Mouse (Mus musculus) brain, adult 10 weeks (tissue): ENCODE measurements around the gene Serpina3m. TPM values are rescaled to one million over a fixed set of nuclear protein-coding genes. Genes with fewer than 3 reads are reported as not detected.

ENCODE experiments used
- polyA plus RNA-seq: library from polyadenylated mRNA; stranded (reverse); fragments of 350-450 nt; fragmentation: Illumina TruSeq; extraction: RNeasy Lipid Tissue Mini Kit (QIAGEN cat#74804); gene quantifications from one replicate; pipeline ENCODE4 v1.2.3, GENCODE M21; 2015; ENCODE audit warnings: low read depth, low replicate concordance

The Serpina3m gene
- polyA plus RNA-seq, result not detected

GRCm38 (mm10) chr12:104338226-104338625 lies at the start of gene Serpina3m, which contains the start of gene Serpina3k:
Serpina3m (plus strand) TSS chr12:104338486.
Serpina3k (plus strand) TSS chr12:104338486.

GRCm38 (mm10) chr12:104314253-104314652 lies 24.0 kb upstream of the Serpina3m start, which contains the start of gene Serpina3j:
Serpina3j (plus strand) TSS chr12:104314553.

DNA sequence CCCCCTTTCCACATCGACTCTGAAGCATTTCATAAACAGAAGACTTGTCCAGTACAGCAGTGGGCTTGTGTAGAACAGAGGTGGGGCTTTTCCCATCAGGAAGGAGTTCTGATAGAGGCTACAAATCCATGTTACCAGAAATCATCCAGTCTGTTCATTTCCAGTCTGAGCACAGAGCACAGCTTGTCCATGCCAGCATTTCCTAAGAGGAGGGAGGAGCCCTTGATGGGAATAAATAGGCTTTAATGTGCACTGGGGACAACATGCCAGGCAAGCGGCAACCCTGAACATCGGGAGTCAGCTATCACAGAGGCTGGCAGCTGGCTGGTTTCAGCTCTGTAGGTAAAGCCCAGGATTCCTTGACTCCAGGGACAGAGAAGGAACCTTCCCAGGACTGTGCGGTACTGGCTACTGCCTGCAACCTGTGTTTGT lies 68.2 kb downstream of the Serpina3m start, which contains the start of gene Serpina3n:
Gene Serpina3n, plus strand, starts transcription at position 276 of the 432 bp plus-strand sequence.

Other genes starting within 250 kb of the Serpina3m start
- not detected for gene Serpina5, start 237.4 kb upstream of the Serpina3m start, polyA plus RNA-seq
- not detected for gene Serpina3a, start 225.8 kb upstream of the Serpina3m start, polyA plus RNA-seq
- not detected for gene Serpina3b, start 210.5 kb upstream of the Serpina3m start, polyA plus RNA-seq
- gene Serpina3c, start 184.6 kb upstream of the Serpina3m start, polyA plus RNA-seq, result 0.19 TPM
- not detected for gene Serpina3f, start 123.9 kb upstream of the Serpina3m start, polyA plus RNA-seq
- 2.3 TPM for gene Serpina3g, start 102.2 kb upstream of the Serpina3m start, polyA plus RNA-seq
- not detected for gene Serpina3i, start 75.4 kb upstream of the Serpina3m start, polyA plus RNA-seq
- not detected for gene Serpina3j, start 23.9 kb upstream of the Serpina3m start, polyA plus RNA-seq
- gene Serpina3k, start within 50 bp of the Serpina3m start, polyA plus RNA-seq, result 1.00 TPM
- gene Serpina3n, start 68.2 kb downstream of the Serpina3m start, polyA plus RNA-seq, result 16.8 TPM
- not detected for gene Gsc, start 134.8 kb downstream of the Serpina3m start, polyA plus RNA-seq